Mouse (Mus musculus): Measurements from ENCODE around the gene AI481877. TPM values are rescaled to one million over a fixed set of nuclear protein-coding genes. Genes with fewer than 3 reads are reported as not detected.

Gene AI481877
- total RNA-seq, 1 experiment from 2014 or later: not detected

DNA sequence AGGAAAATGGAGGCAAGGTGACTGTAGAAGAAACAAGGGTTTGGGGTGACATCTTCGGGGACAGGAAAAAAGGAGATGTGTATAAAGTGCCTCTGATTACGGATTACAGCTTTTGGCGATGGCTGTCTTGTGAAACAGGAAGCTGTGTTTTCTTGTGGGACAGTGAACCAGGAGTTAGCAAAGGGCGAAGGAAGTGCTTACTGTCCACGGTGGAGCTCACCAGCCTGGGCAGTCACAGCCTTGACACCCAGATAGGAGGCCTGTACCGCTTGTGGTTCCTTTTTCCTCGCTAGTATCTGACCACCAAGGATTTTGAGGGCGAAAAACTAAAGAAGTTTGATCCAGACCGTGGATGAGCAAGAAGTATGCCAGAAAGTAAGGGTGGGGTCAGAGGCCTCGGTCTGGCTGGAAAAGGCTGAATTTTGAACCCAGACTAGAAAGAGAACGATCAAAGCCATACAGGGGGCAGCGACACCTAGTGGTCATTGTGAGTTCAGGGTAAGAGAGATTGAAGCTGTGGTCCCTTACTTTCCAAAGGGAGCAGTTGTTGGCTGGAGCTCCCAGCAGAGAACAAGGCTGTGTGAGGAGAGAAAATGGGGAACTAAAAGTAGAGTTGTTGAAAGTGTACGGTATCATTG, 102.2 kb downstream of the AI481877 start:
- peak; percentile 69 for ATAC-seq (replicated peaks; ENCODE audit: low read depth, poor library complexity, severe bottlenecking)

DNA sequence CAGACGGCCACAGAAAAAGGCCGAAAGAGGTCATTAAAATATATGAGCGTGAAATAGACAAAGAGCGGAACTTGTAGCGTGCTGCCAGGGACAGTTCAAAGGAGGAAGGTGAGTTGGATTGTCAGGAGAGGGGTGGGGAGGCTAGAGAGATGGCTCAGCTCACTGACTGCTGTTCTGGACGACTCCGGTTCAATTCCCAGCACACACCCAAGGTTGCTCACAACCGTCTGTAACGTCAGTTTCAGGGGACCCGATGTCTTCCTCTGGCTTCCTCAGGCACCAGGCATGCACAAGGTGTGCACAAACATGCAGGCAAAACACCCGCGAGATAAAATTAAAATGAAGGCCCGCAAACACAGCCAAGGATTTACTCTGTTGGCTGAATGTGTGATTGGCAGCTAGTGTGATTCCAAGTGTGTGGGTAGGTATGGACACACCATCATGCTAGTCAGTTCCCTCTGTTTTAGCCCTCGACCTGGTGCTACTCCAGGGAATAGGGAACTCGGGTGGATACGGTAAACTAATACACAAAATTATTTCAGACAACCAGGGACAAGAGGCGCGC, 102.9 kb downstream of the AI481877 start:
- ATAC-seq (replicated peaks; ENCODE audit: low read depth, poor library complexity, severe bottlenecking): no peak

DNA sequence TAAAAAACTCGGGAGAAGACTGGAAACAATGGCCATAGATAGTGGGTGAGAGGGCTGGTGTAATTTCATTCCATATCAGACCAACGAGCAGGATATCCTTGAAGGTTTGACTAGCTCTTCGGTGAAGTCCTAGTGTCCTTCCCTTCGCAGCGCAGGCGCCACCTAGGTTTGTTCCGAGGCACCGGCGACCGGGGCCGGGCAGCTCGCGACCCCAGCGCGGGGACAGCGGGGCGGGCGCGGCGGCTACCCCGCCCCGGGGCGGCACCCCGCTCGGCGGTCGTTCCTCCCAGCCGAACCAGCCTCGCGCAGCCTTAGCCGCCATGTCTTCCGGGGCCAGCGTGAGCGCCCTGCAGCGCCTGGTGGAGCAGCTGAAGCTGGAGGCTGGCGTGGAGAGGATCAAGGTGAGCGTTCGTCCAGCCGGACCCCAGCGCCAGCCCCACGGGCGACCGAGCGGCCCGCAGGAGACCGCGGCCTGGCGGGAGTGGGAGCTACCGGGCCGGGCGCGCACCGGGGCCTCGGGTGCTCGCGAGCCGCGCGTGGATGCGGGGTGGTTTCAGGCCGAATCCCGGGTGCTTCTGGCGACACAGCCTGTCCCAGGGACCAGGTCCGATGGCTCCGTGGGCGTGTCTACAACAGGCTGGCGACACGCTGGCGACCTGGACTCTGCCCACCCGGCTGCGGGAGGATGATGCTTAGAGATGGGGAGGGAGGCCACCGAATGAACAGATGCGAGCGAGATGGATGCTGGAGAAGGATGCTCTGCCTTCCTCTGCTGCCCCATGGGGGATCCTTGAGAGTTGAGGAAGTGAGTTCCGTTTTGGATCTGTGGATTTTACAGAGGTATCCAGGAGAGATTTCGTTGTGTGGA, 103.6 kb downstream of the AI481877 start, which contains the start of gene Gng10:
Gng10 (plus strand) TSS at position 171 of the 868 bp plus-strand sequence.
- ATAC-seq (replicated peaks; ENCODE audit: low read depth, poor library complexity, severe bottlenecking): peak; percentile 46

DNA sequence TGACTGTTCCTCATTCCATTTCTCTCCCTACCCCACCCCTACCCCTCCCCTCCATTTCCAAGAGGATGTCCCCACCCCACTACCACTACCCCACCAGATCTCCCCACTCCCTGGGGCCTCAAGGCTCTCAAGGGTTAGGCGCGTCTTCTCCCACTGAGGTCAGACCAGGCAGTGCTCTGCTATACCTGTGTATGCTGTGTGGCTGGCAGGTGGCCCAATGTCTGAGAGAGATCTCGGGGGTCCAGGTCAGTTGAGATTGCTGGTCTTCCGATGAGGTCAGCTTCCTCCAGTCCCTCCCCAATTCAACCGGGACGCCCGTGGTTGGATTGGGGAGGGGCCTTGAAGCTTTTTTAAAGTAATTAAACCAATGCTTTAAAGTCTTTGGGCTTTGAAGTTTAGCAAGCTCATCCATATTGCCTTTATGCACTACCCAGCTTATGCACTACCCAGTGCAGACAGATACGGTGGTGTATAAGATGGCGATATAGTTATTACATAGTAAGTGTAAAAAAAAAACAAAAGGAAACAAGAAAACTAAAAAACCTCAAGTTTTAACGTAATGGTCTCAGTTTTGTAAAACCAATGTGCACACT, 104.4 kb downstream of the AI481877 start:
- no peak for ATAC-seq (replicated peaks; ENCODE audit: low read depth, poor library complexity, severe bottlenecking)

DNA sequence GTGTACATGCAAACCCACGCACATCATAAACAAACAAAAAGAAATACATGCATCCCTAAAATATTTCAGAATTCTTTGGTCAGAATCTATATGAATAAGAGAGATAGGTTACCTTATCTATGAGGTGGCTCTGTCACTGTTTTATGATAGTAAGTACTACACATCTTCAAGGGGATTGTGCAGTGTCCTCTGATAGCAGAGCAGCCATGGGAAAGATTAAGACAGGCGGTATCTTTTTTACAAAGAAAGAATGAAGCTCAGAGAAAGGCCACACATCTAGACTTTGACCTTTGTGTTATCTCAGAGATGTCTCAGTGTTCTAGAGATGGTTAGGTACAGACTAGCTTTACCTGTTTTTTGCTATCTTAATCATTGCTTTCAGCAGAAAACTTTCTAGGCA, 121.9 kb downstream of the AI481877 start:
- ATAC-seq (replicated peaks; ENCODE audit: low read depth, poor library complexity, severe bottlenecking): no peak

DNA sequence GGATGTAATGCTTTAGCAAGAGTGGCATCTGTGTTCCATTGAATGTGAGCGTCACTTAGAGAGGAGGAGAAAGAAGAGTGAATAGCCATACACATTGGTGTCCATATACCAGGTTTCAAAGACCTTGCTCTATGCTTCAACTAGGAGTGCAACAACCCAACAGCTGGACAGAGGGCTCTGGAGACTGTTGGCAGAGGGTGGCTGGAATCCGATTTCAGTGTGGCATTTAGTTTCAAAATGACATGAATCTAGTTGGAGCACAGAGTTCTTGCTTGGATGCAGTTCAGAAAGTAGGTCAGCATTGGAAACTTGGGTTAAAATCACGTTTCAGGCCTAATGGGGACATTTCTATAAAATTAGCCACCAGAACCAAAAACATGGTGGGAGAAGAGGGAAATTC, 123.6 kb downstream of the AI481877 start:
- no peak for ATAC-seq (replicated peaks; ENCODE audit: low read depth, poor library complexity, severe bottlenecking)

DNA sequence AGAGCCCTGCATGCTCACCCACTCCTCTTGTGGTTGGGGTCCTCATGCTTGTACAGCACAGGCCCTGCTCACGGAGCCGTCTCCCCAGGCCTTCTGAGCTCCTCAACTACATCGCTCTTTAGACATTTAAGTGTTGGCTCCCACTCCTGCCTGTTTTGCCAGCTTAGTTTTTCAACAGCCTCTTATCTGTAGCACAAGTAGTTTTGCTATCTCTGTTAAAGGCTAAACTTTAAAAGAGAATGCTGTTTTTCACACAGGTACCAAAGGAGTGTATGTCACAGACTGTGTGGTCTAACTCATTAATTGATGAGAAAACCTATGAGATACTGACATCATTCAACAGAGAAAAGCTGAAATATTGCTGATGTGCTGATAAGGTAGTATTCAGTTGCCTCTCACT, 127.3 kb downstream of the AI481877 start:
- no peak for ATAC-seq (replicated peaks; ENCODE audit: low read depth, poor library complexity, severe bottlenecking)

DNA sequence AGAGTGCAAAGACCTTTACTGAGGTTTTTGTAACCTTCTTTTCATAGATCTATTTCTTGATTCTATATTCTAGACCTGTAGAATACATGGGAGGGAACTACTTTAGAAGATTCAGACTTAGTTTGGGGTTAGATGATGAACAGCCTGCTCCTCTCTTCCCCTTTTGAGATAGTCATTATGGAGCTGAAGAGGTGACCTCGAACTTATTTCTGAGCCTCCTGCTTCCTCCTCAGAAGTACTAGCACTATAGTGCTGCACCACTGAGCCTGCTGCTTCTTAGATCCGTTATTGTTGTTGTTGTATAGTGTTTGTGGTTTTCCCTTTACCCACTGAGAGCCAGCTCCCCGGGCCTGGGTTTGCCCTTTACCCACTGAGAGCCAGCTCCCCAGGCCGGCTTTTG, 129.1 kb downstream of the AI481877 start:
- peak; percentile 58 for ATAC-seq (replicated peaks; ENCODE audit: low read depth, poor library complexity, severe bottlenecking)

DNA sequence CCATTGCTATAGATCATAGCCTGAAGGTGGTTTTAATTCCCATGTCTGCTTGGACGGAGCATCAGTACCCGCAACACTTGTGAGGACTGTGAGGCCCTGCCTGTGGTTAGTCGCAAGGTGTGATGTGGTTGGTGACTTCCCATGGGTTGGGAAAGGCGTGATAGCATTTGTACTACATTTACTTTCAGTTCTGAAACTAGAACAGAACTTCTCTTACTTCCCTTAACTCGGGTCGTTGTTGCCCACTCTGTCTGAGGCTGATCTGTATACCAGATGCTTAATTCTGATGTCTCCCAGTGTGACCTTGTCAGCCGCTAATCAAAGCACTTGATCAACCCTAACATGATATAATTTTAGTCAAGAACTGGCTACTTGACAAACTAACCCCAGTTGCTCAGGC, 129.6 kb downstream of the AI481877 start:
- ATAC-seq (replicated peaks; ENCODE audit: low read depth, poor library complexity, severe bottlenecking): peak; percentile 83

DNA sequence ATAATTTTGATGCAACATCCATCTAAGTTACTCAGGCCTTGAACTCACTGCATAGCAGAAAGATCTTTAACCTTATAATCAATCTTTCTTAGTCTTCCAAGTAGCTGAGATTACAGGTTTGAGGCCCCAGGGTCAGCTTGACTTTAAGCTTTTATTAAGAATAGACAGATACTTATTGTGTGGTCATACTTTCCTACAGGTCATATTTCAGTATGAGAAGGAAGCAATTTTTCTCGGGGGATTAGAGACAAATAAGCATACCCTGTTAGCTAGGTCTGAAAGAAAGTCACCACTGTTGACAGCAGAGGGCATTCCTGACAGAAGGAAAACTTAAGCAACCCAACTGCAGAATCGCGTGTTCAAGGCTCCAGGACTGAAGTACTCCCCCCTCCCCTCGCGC, 130.8 kb downstream of the AI481877 start:
- no peak for ATAC-seq (replicated peaks; ENCODE audit: low read depth, poor library complexity, severe bottlenecking)

DNA sequence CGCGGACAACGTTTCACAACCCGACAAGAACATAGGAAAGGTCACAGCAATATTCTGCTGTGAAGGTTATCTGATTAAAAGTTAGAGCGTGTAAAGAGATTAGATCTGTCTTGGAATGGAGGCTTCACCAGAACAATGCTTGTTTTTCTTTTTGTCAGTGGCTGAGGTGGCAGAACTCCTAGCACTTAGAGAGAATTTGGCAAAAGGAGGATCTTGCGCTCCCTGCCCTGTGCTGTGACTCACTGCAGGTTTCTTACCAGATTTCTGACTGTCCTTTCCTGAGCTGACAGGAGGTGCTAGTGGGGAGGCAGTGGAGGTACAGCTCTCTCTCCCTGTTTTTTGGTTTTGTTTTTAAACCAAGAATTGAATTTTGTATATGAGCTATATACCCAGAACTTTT, 131.8 kb downstream of the AI481877 start:
- ATAC-seq (replicated peaks; ENCODE audit: low read depth, poor library complexity, severe bottlenecking): no peak

DNA sequence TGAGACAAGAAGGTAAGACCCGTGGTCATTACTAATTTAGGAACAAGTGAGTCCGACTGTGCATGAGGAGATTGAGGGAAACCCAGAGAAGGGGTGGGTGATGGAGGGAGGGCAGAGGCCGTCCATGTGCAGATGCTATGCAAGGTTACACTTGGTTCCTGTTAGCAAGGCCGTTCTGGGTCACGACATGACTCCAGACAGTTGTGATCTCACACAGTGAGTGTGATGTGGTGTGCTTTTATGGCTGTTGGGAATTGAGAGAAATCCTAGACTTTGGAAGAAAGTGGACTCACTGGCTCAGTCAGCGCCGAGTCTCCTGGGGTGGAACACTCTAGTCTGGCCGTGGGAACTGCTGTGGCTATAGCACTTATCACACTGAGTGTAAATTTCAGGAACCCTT, 132.6 kb downstream of the AI481877 start:
- ATAC-seq (replicated peaks; ENCODE audit: low read depth, poor library complexity, severe bottlenecking): no peak

DNA sequence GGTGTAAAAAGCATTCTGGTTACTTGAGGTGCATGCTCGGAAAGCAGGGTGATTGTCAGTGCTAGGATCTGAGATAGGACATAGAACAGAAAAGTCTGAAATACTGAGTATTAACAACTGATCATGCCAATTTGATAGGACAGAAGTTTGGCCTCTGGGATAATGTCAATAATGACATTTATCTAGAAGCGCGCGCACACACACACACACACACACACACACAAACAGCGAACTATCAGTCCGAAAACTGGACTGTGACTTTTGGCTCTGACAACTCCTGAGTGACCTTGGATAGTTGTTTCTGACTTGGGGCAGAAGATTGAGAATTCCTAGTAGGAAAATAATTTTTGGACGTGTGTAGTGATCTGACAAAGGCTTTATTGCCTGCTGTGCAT, 135.0 kb downstream of the AI481877 start:
- ATAC-seq (replicated peaks; ENCODE audit: low read depth, poor library complexity, severe bottlenecking): no peak

DNA sequence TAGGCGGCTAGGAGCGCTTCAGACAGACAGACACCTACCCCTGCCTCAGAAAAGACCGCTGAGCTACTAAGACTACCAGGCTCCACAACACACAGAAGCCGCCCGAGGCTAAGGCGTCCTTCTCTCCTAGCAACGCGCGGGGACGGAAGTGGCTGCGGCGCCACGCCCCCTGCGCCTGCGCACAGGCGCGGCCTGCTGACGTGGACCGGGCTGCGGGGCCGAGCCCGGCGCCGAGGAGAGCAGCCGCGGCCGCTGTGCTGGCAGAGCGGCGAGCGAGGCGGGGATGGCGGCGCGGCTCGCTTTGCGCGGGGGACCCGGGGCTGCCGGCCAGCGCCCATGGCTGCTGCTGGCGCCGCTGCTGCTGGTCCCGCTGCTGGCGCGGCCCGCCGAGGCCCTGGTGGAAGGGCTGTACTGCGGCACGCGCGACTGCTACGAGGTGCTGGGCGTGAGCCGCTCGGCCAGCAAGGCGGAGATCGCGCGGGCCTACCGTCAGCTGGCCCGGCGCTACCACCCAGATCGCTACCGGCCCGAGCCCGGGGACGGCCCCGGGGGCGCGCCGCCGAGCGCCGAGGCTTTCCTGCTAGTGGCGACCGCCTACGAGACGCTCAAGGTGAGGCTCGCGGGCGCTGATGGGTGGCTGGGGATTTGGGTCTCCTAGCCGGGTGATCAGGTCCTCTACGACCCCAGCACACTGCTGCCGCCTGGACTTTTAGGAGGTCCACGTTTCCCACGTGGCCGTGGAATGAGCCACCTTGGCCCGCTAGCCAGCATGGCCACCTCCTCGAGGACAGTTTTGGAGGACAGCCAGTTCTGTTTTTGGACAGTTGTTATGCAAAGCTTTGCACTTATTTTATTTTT, 135.6 kb downstream of the AI481877 start, which contains the start of gene Gm20503:
Gm20503 (plus strand) TSS at position 263 of the 858 bp plus-strand sequence.
- ATAC-seq (replicated peaks; ENCODE audit: low read depth, poor library complexity, severe bottlenecking): peak; percentile 79

DNA sequence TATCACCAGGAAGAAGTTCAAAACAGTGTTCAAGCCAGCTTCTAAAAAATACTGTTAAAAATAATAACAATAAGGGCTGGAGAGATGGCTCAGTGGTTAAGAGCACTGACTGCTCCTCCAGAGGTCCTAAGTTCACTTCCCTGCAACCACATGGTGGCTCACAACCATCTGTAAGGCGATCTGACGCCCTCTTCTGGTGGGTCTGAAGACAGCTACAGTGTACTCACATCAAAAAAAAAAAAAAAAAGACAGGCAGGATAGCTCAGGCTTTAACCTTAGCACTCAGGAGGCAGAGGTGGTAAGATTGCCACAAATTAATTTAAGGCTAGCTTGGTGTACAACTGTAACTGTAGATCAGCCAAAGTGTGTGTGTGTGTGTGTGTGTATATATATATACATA, 138.2 kb downstream of the AI481877 start:
- ATAC-seq (replicated peaks; ENCODE audit: low read depth, poor library complexity, severe bottlenecking): 0 out of 2 replicates have a peak, but pooled peaks have one; percentile 30

DNA sequence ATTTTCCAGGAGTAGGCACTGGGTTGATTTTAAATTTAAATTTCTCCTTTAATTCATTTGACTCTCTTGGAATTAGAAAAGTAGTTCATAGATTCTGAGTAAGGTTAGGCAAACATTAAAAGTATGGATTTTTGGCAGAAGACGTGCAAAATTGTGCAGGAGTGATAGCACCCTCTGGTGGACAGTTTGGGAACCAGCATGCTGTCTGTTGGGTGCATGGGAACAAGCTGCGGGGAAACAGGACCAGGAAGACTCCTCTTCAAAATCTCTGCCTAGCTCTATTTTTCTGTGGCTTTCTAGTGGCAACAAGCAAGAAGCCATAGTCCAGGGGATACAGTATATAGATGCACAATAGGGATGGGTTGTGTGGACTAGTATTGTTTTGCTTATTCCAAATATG, 139.1 kb downstream of the AI481877 start:
- ATAC-seq (replicated peaks; ENCODE audit: low read depth, poor library complexity, severe bottlenecking): peak; percentile 71

DNA sequence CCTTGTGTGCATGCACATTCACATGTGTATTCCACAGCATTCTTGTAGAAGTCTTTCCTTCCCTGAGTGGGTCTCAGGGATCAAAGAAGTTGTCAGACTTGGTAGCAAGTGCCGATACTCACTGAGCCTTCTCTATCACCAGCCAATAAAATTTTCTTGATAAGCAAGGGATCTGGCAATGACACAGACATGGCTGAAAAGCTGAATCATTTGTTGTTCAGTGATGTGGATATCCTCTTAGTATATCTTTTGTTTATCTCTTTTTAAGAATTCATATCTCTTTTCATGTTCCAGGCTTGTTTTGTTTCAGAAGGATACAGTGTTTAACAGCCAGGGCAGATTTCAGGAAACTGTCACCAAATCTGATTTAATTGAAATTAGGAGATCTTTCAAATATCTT, 140.1 kb downstream of the AI481877 start:
- ATAC-seq (replicated peaks; ENCODE audit: low read depth, poor library complexity, severe bottlenecking): no peak

DNA sequence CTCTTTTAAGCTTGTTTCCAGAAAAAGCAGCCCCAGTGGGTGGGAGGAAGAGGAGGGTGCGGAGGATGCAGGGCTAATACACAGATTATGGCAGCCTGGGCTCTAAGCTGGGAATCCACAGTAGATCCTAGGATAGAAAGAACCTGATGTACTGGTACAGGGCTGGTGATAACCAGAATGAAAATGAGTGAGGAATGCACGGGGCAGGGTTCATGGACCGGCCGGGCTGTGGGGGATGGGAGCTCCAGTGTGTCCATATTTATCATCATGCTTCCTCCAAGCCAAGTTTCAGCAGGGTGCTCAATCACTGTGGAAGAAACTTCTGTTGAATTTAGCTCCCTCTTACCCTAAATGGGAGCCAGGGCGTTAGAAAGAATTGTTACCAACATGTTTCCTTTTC, 141.7 kb downstream of the AI481877 start:
- no peak for ATAC-seq (replicated peaks; ENCODE audit: low read depth, poor library complexity, severe bottlenecking)

DNA sequence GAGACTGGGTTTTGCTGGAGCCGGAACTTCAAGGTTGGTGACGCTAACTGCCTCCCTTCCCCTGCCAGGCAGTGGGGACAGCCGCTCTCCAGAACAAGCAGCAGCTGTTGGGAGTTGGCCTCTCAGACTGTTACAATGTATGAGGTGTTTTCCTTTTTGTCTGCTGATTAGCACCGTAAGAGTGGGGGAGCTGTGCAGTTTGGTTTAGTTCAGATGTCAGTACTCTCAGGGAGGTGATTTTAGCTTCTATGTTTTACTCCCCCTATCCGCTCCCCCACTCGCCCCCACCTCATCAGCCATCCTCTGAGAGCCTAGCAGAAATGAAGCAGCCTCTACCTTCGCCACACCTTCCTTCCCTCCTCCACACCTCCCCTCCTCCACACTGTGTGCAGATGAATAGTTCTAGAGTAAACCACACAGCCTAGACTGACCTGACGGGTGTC, 143.5 kb downstream of the AI481877 start:
- ATAC-seq (replicated peaks; ENCODE audit: low read depth, poor library complexity, severe bottlenecking): no peak

DNA sequence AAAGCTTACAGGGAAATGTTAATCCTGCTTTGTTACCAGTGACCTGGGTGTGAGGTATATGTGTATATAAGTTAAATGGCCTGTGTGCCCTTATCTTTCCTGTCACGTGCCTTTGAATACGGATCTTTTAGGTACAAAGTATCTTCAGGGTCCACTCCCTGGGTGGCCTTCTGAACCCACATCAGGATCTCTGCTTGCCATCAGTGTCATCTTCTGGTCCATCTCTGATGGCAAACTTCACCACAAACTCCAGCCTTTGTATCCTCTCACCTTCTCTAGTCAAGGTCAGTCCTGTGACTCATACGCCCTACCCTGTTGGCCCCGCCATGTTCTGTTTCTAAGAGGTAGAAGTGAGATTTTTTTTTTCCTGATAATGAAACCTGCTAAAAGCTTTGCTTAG, 144.0 kb downstream of the AI481877 start, which contains the start of gene Dnajc25:
Dnajc25 (plus strand) TSS at position 301 of the 400 bp plus-strand sequence.
- no peak for ATAC-seq (replicated peaks; ENCODE audit: low read depth, poor library complexity, severe bottlenecking)
